Mouse (Mus musculus): ENCODE measurements around the gene Ube2i.

GRCm38 (mm10) chr17:25252643-25253042 lies 21.8 kb downstream of the Ube2i start:
- no peak for TF ChIP-seq CTCF (IDR thresholded peaks at IDR 0.05; ENCODE audit: borderline replicate concordance, insufficient read depth, low read depth, low read length)
- TF ChIP-seq POLR2A (IDR thresholded peaks at IDR 0.05; ENCODE audit: borderline replicate concordance, insufficient read depth, low read length) = no peak
